Mouse (Mus musculus) kidney, embryonic 14.5 days (tissue): ENCODE results near the gene Spata2l. TPM values are rescaled to one million over a fixed set of nuclear protein-coding genes. Genes with fewer than 3 reads are reported as not detected.
"Not testable (repeated sequence)": the region's sequence is repeated elsewhere in the genome, so short reads cannot be mapped to it uniquely, and the experiment has no call there.

Experiments used
- ATAC-seq: fragments of 200-750 bp; cut with Nextera tagmentation; 2 replicates; pipeline ENCODE4 v1.8.0; 2017; ENCODE audit warnings: moderate number of reproducible peaks, mild to moderate bottlenecking, moderate TSS enrichment, moderate library complexity; ENCODE audit not compliant: low FRiP score, low TSS enrichment
- H3K27ac ChIP-seq: fragments of 300-500 bp; sonication (generic); 2 replicates; pipeline ENCODE4 v1.5.1; 2014; ENCODE audit warnings: low read depth, mild to moderate bottlenecking, low read length, moderate library complexity, mixed read lengths
- H3K27me3 ChIP-seq: fragments of 300-500 bp; sonication (generic); 2 replicates; pipeline ENCODE4 v1.6.1; 2014; ENCODE audit warnings: mild to moderate bottlenecking, low read length; ENCODE audit not compliant: control insufficient read depth, insufficient read depth
- H3K36me3 ChIP-seq: fragments of 300-500 bp; sonication (generic); 2 replicates; pipeline ENCODE4 v1.6.1; 2014; ENCODE audit warnings: low read length, mixed read lengths; ENCODE audit not compliant: control insufficient read depth, insufficient read depth
- H3K4me1 ChIP-seq: fragments of 300-500 bp; sonication (generic); 2 replicates; pipeline ENCODE4 v1.6.1; 2014; ENCODE audit warnings: low read length, mixed read lengths; ENCODE audit not compliant: control insufficient read depth, insufficient read depth
- H3K4me2 ChIP-seq: fragments of 300-500 bp; sonication (generic); replicated peaks from 2 replicates; pipeline ENCODE4 v1.6.1; 2014; ENCODE audit warnings: low read depth, mild to moderate bottlenecking, low read length
- H3K4me3 ChIP-seq: fragments of 300-500 bp; sonication (generic); 2 replicates; pipeline ENCODE4 v1.5.1; 2014; ENCODE audit warnings: mild to moderate bottlenecking, low read length
- H3K9ac ChIP-seq: fragments of 300-500 bp; sonication (generic); 2 replicates; pipeline ENCODE4 v1.6.1; 2014; ENCODE audit warnings: low read depth, mild to moderate bottlenecking, low read length, moderate library complexity
- H3K9me3 ChIP-seq: fragments of 300-500 bp; sonication (generic); 2 replicates; pipeline ENCODE4 v1.6.1; 2016; ENCODE audit warnings: low read length; ENCODE audit not compliant: control insufficient read depth
- WGBS: fragments of 180-500 bp; shearing (Covaris S2); extraction: QIAGEN DNeasy Blood & Tissue Kit; methylation state at CpG from one replicate; pipeline ENCODE4 v1.1.7; 2014; 5-methylcytosine and 5-hydroxymethylcytosine counted together
- polyA plus RNA-seq: library from polyadenylated mRNA; unstranded; fragments of >200 nt; fragmentation: Nextera tagmentation; extraction: Ambion mirVana; gene quantifications from 2 replicates; pipeline ENCODE4 v1.2.1, GENCODE M21; 2014

The Spata2l gene
- polyA plus RNA-seq, 1 experiment from 2014 or later = 3.2 TPM

DNA sequence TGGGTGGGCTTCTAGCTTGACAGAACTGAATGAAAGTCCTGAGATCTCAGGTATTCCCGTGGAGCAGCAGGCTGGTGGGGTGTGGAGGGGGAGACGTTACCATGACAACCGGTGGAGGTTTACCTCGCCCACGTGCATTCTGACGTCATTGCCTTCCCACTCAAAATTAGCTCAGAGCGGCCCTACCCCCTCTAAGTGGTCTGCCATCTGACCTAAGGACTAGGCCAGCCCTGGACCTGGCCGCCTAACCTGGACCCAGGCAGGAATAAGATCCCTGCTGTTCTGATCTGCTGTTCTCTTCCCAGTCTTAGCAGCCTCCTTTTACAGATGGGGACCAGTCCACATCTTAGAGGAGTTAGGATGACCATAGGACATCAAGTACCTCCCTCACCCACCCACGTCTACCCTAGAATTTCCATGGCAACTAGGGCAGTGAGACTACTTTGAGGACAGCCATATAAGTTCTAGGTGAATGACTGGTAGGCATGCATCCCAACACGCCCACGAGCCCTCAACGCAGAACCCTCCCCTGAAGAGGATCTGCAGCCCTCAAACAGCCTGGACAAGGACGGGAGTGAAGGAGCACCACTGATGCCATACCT lies 1.0 kb downstream of the Spata2l start:
- Histone ChIP-seq H3K36me3 (no peaks in the 10 kb centered on the region), H3K4me1 (peaks cover 13% of the 10 kb centered on the region), H3K4me2 (peak overlapping the region; percentile 93), H3K27me3 (peaks cover 13% of the 10 kb centered on the region), H3K9me3 (no peaks in the 10 kb centered on the region), H3K27ac (no peak overlapping the region), H3K9ac (peak overlapping the region; percentile 46; the same call in 1 of the 2 replicates), H3K4me3 (peak overlapping the region; percentile 59)
- 0 out of 2 replicates have a peak, but pooled peaks have one; percentile 6 for ATAC-seq
- WGBS = 19% methylated on average over 13 of the region's 13 CpGs

GRCm38 (mm10) chr8:123233760-123234159 lies 2.3 kb downstream of the Spata2l start:
- Histone ChIP-seq H3K9ac (no peak overlapping the region), H3K4me2 (no peak overlapping the region), H3K27ac (no peak overlapping the region), H3K4me3 (no peak overlapping the region), H3K4me1 (peaks cover 13% of the 10 kb centered on the region), H3K27me3 (peaks cover 13% of the 10 kb centered on the region), H3K36me3 (peaks cover 4% of the 10 kb centered on the region; the same call in 1 of the 2 replicates), H3K9me3 (no peaks in the 10 kb centered on the region)
- WGBS = 76% methylated on average over 11 of the region's 11 CpGs
- no peak for ATAC-seq

GRCm38 (mm10) chr8:123233300-123233699 lies 2.7 kb downstream of the Spata2l start:
- Histone ChIP-seq H3K4me1 (peaks cover 13% of the 10 kb centered on the region), H3K4me2 (no peak overlapping the region), H3K36me3 (peaks cover 7% of the 10 kb centered on the region; the same call in 1 of the 2 replicates), H3K9ac (0 out of 2 replicates have a peak overlapping the region, but pooled peaks have one; percentile 1), H3K27ac (no peak overlapping the region), H3K27me3 (peaks cover 13% of the 10 kb centered on the region), H3K9me3 (no peaks in the 10 kb centered on the region), H3K4me3 (no peak overlapping the region)
- WGBS = 64% methylated on average over 13 of the region's 13 CpGs
- no peak for ATAC-seq

GRCm38 (mm10) chr8:123232553-123232952 lies 3.5 kb downstream of the Spata2l start:
- Histone ChIP-seq H3K36me3 (peaks cover 10% of the 10 kb centered on the region; the same call in 1 of the 2 replicates), H3K4me2 (no peak overlapping the region), H3K4me1 (peaks cover 13% of the 10 kb centered on the region), H3K27me3 (peaks cover 13% of the 10 kb centered on the region), H3K9ac (no peak overlapping the region), H3K4me3 (no peak overlapping the region), H3K9me3 (no peaks in the 10 kb centered on the region), H3K27ac (no peak overlapping the region)
- 17% methylated on average over 7 of the region's 7 CpGs for WGBS
- no peak for ATAC-seq

GRCm38 (mm10) chr8:123231742-123232141 lies 4.3 kb downstream of the Spata2l start:
- WGBS = 39% methylated on average over 5 of the region's 5 CpGs
- Histone ChIP-seq H3K9ac (no peak overlapping the region), H3K36me3 (peaks cover 15% of the 10 kb centered on the region), H3K4me2 (no peak overlapping the region), H3K27ac (no peak overlapping the region), H3K4me3 (no peak overlapping the region), H3K4me1 (peaks cover 13% of the 10 kb centered on the region), H3K27me3 (peaks cover 13% of the 10 kb centered on the region), H3K9me3 (no peaks in the 10 kb centered on the region)
- ATAC-seq = no peak

DNA sequence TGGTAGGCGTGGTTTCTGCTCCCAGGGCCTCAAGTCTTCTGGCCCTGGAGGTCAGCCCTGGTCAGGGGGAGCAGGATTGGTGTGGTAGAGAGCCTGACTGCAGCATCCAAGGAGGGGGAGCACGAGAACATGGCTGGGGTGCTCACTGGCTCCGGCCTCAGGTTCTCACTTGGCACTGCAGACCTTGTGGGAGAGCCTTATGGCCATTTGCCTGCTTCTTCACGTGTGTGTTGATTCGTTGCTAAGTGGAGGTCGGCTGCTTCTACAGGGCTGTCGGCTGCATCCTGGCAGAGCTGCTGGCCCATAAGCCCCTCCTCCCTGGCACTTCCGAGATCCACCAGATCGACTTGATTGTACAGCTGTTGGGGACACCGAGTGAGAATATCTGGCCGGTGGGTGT lies 5.7 kb downstream of the Spata2l start:
- not testable (repeated sequence) for H3K4me3 ChIP-seq, H3K9me3 ChIP-seq, H3K27ac ChIP-seq, H3K9ac ChIP-seq, H3K4me2 ChIP-seq, H3K27me3 ChIP-seq, ATAC-seq
- peaks cover 14% of the 10 kb centered on the region for H3K4me1 ChIP-seq
- H3K36me3 ChIP-seq = peaks cover 15% of the 10 kb centered on the region
- WGBS = 89% methylated on average over 9 of the region's 11 CpGs

GRCm38 (mm10) chr8:123228416-123228815 lies 7.6 kb downstream of the Spata2l start:
- no peak for ATAC-seq
- WGBS = 95% methylated on average over 1 of the region's 1 CpGs
- H3K27me3 ChIP-seq = 0 out of 2 replicates have a peak, but pooled peaks cover under 1% of the 10 kb centered on the region
- H3K4me2 ChIP-seq = no peak overlapping the region
- H3K27ac ChIP-seq = no peak overlapping the region
- no peak overlapping the region for H3K4me3 ChIP-seq
- peaks cover 15% of the 10 kb centered on the region for H3K36me3 ChIP-seq
- peaks cover 7% of the 10 kb centered on the region; the same call in 1 of the 2 replicates for H3K4me1 ChIP-seq
- no peaks in the 10 kb centered on the region for H3K9me3 ChIP-seq
- H3K9ac ChIP-seq = no peak overlapping the region

DNA sequence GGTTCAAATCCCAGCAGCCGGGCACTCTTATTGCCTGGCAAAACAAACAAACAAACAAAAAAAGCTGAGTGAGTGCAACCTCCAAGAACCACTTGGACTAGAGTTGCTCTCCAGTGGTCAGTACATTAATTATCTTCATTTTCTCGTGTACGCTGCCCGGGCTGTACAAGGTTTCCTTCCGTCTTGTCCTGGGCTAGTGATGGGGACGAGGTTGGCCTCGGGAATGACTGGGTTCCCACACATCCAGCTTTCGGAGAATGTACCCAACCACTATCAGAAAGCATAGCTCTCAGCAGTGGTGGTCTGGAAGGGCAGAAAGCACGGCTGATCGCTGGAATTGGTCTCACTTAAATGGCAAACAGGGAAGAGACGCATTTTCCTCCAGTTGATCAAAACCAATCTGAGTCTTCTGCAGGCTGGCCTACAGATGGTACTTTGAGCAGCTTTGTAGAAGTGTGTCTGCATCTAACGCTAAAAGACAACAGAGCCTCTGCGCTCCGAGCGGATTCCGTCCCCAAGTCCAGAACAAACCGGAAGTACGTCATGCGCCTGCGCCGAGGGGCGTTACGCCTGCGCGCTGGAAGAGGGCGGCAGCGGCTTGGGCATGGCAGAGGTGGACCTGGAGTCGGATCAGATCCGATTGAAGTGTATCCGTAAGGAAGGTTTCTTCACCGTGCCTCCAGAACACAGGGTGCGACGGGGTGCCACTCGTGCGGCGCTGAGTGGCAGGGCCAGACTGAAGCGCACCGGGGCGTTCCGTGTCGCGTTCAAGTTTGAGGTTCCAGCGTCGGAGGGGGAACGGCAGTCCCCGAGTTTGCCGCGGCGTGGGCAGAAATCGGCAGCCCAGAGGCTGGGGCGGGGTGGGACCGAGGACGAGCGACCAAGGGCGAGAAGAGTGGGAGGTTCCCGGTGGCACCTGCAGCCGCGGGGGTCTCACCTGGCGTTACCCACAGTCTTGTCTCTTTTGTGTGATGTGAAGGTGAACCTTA lies 11.5 kb downstream of the Spata2l start, which contains the start of gene Cdk10:
Gene Cdk10 (plus strand): TSS at position 565 of the 989 bp plus-strand sequence.
- Histone ChIP-seq H3K4me2 (peak within 1 kb of the TSS; percentile 85), H3K4me3 (peak within 1 kb of the TSS; percentile 63), H3K36me3 (peaks cover 15% of the 10 kb centered on the region), H3K4me1 (peaks cover 7% of the 10 kb centered on the region; the same call in 1 of the 2 replicates), H3K9ac (peak within 1 kb of the TSS; percentile 71), H3K27me3 (no peaks in the 10 kb centered on the region), H3K27ac (peak within 1 kb of the TSS; percentile 79), H3K9me3 (no peaks in the 10 kb centered on the region)
- 2% methylated on average over 59 of the region's 59 CpGs for WGBS
- ATAC-seq = peak; percentile 85
